Mouse (Mus musculus) forelimb bud, embryonic 11.5 days (tissue): Measurements from ENCODE around the gene Gna13.

Experiments used
- DNase-seq: peaks from one replicate; pipeline ENCODE4 v3.0.0-alpha.2; 2012; ENCODE audit warnings: low read depth, low spot score

Gna13 gene

DNA sequence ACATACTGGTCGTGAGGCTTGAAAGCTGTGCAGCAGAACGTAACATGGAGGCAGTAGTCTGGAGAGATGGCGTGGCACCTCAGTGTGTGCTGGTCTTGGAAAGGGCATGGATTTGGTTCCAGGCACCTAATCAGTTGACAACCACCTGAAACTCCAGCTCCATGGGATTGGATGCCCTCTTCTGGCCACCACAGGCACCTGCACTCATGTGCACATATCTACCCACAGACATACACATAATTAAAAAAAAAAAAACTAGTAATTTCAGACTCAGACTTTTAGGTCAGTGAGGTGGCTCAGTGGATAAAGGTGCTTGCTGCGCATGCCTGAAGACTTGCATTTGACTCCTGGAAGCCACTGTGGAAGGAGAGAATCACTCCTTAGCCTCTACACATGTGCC is 59.6 kb downstream of the Gna13 start:
- DNase-seq, result no peak

DNA sequence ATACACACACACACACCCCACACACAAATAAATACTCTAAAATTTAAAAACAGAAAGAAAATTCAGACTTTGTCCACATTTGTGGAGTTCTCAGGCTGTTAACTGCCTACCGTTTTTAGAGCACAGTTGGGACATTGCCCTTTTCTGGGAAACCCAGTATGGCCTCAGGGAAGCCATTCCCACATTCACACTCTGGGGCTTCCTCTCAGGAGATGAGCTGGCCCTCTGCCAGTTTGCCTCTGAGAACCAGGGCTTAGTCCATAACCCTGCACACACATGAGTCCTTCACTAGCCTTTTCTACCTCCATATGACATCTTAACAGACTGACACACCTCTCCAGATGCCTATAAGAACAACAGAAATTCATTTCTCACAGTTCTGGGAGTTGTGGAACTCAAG is 60.7 kb downstream of the Gna13 start:
- no peak for DNase-seq

DNA sequence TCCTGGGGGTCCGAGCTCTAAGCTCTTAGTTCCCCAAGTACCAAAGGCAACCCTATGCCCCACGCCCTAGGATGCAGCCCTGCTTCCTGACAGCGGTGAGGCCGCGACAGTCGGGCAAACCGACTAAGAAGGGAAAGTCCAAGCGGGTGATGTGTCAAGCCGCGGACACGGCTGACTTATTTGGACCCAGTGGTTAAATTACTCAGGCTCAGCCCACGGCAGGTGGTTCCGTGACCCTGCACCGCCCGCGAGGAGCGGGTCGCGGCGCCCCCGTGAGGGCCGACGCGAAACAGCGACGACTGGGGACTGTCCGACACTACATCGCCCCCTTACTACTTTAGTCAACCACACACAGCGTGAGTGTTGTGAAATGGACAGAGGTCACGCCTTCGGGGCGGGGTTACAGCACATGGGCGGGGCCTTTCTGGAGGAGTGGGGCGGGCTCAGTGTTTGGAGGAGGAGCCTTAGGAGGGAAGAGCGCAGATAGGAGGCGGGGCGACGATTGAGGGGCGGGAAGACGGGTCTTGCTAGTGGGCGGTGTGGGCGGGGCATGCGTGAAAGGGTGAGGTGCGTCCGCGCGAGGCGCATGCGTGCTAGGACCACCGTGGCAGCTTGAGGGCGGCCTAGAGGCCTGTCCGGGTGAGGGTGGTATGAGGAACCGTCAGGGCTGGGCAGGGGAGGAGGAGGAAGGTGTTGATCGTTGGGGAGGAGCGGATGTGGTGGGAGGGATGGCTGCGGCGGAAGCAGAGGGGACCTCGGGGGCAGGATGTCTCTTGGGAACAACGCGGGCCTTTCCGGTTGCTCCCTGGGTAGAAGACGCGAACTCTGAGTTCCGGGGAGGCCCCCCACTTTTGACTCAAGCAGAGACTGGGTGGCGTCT is 63.0 kb downstream of the Gna13 start, which contains the start of gene Amz2:
Amz2 (plus strand) TSS at position 555 of the 880 bp plus-strand sequence.
- peak; percentile 99 for DNase-seq

DNA sequence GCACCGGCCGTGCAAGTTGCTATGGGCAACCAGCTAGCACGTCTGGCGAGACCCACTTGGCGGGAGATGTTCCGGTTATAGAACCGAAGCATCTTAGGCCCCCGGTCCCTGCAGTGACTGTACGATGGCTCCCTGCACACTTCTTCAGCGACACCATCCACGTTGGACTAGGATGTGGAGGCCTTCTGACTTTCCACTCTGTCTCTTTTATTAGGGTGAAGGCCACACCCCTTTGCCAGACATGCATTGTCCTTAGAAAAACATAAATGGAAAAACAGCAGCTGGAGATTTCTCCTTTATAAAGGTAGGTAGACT is 63.6 kb downstream of the Gna13 start:
- no peak for DNase-seq

DNA sequence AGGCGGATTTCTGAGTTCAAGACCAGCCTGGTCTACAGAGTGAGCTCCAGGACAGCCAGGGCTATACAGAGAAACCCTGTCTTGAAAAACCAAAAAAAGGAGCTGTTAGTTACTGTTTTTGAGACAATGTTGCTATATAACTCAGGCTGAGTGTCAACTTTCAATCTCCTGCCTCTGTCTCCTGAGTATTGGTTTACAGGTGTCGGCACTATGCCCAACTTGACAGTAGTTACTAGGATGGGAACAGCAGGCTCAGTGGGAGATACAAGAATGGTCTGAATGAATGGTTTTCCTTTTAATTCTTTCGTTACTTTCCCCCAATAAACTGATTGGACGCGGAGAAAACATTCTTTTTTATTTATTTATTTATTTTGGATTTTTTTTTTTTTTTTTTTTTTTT is 64.7 kb downstream of the Gna13 start:
- no peak for DNase-seq

DNA sequence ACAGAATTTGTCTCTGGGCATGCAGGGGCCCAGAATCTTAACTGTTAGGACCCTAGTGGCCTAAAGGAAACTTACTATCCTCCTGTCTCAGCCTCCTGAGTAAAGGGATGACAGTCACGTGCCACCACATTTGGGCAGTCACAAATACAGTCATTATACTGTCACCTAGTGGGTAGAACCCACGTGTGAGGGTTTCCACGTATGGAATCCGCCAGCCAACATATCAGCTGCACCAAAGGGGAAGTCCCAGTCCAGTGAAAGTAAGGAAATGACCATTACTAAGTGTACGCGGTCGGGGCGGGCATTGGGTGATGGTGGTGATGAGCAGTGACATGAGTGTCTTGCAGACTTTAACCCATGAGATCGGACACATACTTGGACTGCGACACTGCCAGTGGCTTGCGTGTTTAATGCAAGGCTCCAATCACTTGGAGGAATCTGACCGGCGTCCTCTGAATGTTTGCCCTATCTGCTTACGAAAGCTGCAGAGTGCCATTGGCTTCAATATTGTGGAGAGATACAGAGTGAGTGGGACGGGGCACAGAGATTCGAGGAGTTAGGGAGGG is 71.7 kb downstream of the Gna13 start:
- no peak for DNase-seq

DNA sequence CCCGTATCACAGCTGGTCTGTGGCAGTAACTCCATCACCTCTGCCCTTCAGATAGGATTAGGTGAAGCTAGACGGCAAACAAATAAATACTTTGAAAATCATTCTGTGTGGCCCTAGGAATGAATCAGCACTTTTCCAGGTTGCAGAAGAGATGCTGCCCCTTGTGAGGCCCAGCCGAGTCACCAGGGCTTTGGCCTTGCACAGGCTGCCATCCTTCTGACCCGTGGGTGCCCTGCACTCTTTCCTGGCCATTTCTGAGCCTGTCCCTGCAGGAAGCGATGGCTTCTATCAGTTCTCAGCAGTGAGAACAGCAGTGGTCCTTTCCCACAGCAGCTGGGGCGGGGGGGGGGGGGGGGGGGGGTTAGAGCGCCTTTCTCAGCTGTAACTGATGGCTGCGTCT is 74.3 kb downstream of the Gna13 start:
- no peak for DNase-seq

DNA sequence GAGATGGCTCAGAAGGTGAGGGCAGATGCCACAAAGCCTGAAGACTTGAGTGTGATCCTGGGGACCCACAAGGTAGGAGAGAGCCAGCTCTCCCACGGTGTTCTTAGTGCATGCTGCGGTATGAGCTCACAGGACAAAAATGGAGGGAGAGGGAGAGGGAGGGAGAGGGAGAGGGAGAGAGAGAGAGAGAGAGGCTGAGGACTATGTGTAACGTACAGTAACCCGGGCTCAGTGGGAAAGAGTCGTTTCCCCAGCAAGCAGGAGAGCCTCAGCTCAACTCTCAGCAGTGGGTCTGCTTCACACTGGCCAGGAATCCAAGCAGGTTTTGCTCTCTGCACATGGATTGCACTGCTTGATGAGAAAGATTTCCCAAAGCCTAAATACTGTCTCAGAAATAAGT is 76.6 kb downstream of the Gna13 start:
- no peak for DNase-seq

DNA sequence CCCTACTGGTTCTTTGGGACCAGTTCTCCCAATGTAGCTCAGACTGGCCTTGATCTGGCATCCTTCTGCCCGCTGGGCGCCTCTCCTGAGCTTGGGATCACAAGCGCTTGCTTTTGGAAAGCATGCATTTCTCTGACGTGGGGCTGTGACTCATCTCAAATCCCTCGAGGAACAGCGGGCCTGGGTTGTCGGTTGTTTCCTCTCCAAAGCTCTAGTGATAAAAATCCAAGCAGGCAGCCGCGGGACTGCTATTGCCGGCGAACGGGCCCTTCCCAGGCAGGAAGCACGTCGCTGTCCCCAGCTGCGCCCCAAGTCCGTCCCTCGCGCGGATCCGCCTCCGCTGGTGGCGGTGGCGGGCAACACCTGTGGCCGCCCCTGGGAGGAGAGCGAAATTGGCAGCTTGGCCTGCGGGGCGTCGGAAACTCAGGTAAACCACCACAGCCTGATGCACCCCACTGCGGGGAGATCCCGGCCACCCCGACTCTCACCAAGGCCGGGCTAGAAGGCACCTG is 77.3 kb downstream of the Gna13 start:
- peak; percentile 47 for DNase-seq

DNA sequence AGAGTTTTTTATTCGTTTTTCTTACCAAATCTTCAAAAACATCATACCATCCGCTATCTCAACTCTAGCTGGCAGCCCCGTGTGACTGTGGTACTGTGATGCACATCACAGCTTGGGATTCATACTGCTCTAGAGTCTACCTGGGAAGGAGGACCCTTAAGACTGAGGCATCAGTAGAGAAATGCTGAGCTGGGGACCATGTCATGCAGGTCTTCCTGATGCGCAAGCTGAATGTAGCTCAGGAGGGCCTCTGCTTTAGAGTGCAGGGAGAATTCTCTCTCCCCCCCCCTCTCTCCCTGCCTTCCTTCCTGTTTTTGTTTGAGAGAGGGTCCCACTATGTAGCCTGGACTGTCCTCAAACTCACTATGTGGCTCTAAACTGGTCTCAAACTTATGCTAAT is 78.0 kb downstream of the Gna13 start:
- no peak for DNase-seq

DNA sequence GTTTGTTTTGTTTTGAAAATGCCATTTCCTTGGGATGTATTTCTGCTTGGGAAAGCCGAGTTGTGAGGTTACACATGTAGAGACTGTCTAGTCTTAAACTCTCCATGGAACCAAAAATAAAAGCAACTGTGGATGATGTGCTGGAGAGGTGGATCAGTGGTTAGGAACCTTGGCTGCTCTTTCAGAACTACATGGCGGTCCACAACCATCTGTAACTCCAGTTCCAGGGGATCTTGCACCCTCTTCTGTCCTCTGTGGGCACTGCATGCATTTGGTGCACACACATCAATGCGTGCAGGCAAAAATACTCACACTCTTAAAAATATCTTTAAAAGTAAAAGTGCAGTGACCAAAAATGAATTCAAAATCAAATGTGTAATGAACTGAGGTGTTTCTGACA is 78.5 kb downstream of the Gna13 start:
- DNase-seq, result no peak

DNA sequence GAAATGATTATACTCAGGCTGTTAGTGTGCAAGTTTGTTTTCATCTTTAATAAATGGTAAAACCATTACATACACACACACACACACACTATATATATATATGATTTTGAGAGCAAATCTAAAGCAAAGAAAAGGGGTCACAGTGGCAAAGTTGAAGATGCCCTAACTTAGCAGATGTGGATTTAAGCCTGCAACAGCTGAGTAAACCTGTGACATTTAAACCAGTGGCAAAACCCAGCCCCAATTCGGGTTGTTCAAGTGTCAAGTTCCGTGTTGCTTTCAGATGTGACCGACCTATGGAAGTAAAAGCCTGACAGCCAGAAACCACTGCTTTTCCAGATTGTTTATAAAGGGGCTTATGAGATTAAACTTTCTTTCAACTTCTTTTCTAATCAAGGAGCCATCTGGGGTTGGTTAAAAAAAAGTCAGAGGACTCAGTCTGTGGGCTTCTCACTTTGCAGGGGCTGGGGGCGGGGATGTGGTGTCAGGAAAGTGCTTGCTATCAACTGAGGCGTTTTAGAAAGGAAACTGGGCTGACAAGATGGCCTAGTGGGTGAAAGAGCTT is 79.6 kb downstream of the Gna13 start:
- peak; percentile 21 for DNase-seq

DNA sequence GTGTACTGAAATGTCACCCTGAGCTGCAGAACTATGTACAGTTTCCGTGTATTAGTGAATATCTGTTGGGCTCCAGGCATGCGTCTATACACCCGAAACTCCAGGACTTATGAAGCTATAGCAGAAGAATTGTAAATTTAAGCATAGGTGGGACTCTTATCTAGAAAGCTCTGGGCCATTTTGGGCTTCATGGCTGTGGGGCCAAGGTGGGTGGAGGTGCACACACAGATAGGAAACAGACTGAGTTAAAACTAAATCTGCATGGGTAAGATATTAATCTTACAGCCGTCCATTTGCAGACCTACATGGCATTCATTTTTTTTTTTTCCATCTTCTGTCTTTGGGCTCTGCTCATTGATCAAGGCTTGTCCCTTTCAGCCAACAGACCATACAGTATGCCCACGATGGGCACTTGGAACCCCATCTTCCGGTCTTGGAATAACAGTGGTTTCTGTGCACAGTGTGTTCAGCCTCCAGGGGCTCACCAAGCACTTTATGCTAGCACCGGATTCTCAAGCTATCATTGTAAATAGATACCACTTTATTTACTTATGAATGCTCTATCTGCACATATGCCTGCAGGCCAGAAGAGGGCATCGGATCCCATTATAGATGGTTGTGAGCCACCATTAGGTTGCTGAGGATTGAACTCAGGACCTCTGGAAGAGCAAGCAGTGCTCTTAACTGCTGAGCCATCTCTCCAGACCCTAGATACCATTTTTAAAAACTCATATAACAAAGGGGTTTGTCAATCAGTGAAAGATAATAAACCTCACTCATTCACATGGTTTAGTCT is 81.0 kb downstream of the Gna13 start:
- DNase-seq, result no peak

DNA sequence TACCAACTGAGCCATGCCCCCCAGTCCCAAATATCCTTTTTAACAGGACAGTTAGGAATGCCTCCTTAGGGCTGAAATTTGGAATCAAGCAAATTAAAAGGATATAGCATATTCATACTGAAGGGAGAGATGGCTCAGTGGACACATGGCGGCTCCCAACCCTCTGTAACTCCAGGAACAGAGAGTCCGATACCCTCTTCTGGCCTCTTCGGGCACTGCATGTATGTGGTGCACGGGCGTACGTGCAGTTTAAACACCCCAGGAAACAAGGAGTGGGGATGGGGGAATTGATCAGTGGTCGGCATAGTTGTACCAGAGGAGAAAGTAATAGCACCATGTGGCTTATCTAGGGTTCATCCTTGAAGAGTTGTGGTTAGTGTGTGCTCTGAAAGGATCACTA is 82.0 kb downstream of the Gna13 start:
- DNase-seq, result no peak

DNA sequence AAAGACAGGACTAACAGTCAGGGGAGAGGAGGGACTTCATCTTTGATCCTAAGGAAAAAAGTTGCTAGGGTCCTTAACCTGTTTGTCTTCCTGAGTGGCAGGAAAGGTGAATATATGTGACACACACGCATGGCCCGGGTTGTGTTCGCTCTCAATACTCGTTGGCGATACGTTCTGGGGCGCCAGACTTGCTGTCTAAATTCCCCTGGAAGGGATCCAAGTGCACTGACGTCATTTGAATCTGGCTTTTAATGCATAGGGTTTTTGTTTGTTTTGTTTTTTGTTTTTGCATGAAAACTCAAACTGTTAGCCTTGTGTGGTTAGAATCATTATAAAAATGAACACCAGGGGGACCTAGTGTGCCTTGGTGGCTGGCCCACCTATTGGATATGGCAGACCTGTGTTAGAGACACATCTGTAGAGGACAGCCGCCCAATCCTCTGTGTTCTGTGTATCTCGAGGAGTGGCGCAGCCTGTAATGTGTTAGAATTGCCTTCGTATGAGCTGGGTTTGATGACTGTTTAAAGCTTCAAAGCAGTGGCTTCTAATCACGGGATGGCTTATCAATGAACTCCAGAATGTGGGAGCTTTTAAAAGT is 82.9 kb downstream of the Gna13 start:
- DNase-seq, result peak; percentile 53
